Mouse (Mus musculus) MEL (cell line): ENCODE data around the gene Odf2l.

Experiments
- CTCF ChIP-seq, 3 experiments: IDR thresholded peaks in 2 of 3; conservative IDR thresholded peaks in 1 of 3; 2 replicates each; pipeline ENCODE4 v1.5.1; 2011 to 2012; ENCODE audit warnings: low read length in 3 of 3, low read depth in 2 of 3, mild to moderate bottlenecking in 2 of 3, improper control_type of control experiment in 1 of 3, inconsistent platforms in 1 of 3, mixed read lengths in 1 of 3, moderate library complexity in 1 of 3; ENCODE audit not compliant: control insufficient read depth in 1 of 3, insufficient read depth in 1 of 3, poor library complexity in 1 of 3, severe bottlenecking in 1 of 3
- GABPA ChIP-seq: IDR thresholded peaks from 2 replicates; pipeline ENCODE4 v1.6.1; 2012; ENCODE audit warnings: low read depth, mild to moderate bottlenecking, inconsistent platforms, low read length, improper control_type of control experiment, moderate library complexity
- NELFE ChIP-seq: IDR thresholded peaks from 2 replicates; pipeline ENCODE4 v1.6.1; 2011; ENCODE audit warnings: low read depth, low read length, improper control_type of control experiment
- POLR2A ChIP-seq, 2 experiments: IDR thresholded peaks; 2 replicates each; pipeline ENCODE4 v1.6.1; 2011 to 2012; ENCODE audit warnings: low read length in 2 of 2, mild to moderate bottlenecking in 2 of 2, control low read depth in 1 of 2, improper control_type of control experiment in 1 of 2, low read depth in 1 of 2, moderate library complexity in 1 of 2; ENCODE audit not compliant: control insufficient read depth in 1 of 2, insufficient read depth in 1 of 2, poor library complexity in 1 of 2
- POLR2AphosphoS2 ChIP-seq: IDR thresholded peaks from 2 replicates; pipeline ENCODE4 v1.6.1; 2011; ENCODE audit warnings: low read length, improper control_type of control experiment
- TAL1 ChIP-seq: IDR thresholded peaks from 2 replicates; pipeline ENCODE4 v1.6.1; 2012; ENCODE audit warnings: mild to moderate bottlenecking, inconsistent platforms, low read length, moderate library complexity, mixed read lengths

GRCm38 (mm10) chr3:145086180-145086579 is 32.2 kb upstream of the Odf2l start:
- TF ChIP-seq POLR2AphosphoS2 (no peak), GABPA (no peak), POLR2A (IDR thresholded peaks at IDR 0.05; ENCODE audit: control insufficient read depth in 1 of 2, insufficient read depth in 1 of 2, low read depth in 1 of 2, low read length in 2 of 2, poor library complexity in 1 of 2) (no peak), NELFE (no peak), TAL1 (no peak), CTCF (IDR thresholded peaks at IDR 0.05 in 2 of 3, conservative IDR thresholded peaks at IDR 0.05 in 1 of 3; ENCODE audit: control insufficient read depth in 1 of 3, insufficient read depth in 1 of 3, low read depth in 2 of 3, low read length in 3 of 3, poor library complexity in 1 of 3, severe bottlenecking in 1 of 3) (no peak)
